Mouse (Mus musculus) layer of hippocampus, adult 8-10 months (tissue): ENCODE measurements around the gene BC053393. TPM values are rescaled to one million over a fixed set of nuclear protein-coding genes. Genes with fewer than 3 reads are reported as not detected.

Source experiments
- total RNA-seq, 4 experiments: library from RNA; stranded (reverse); gene quantifications; 2 replicates each; pipeline ENCODE4 v1.2.4; 2022

Gene BC053393
- total RNA-seq, 4 experiments from 2014 or later = 0.22 TPM; not detected in 3

Other genes with a start within 250 kb of the BC053393 start
- gene Itk, start 182.0 kb upstream of the BC053393 start, total RNA-seq = under 1 TPM; 0.17 to 0.82 (median 0.57) TPM
- not detected for gene Fam71b, start 175.0 kb upstream of the BC053393 start, total RNA-seq
- 10 to 100 TPM; 25.9 to 38.5 (median 35.6) TPM for gene Med7, start 134.6 kb upstream of the BC053393 start, total RNA-seq
- gene Havcr2, start 116.6 kb upstream of the BC053393 start, total RNA-seq = 10 to 100 TPM in 2 of 4 experiments, 1 to 10 TPM in 2; 2.3 to 17.9 (median 9.6) TPM
- gene Gm12169, start 47.3 kb upstream of the BC053393 start, total RNA-seq = not detected
- not detected for gene Dppa1, start 57.7 kb downstream of the BC053393 start, total RNA-seq
- not detected for gene Timd2, start 135.5 kb downstream of the BC053393 start, total RNA-seq
- gene Havcr1, start 163.5 kb downstream of the BC053393 start, total RNA-seq = not detected
- gene Timd4, start 239.3 kb downstream of the BC053393 start, total RNA-seq = not detected